Mouse (Mus musculus) adrenal gland, adult 2 months (tissue): Measurements from ENCODE around the gene Slfn9. TPM values are rescaled to one million over a fixed set of nuclear protein-coding genes. Genes with fewer than 3 reads are reported as not detected.
"Not testable (repeated sequence)": the region's sequence is repeated elsewhere in the genome, so short reads cannot be mapped to it uniquely, and the experiment has no call there.

Experiments
- DNase-seq: peaks from one replicate; pipeline ENCODE4 v3.0.0; 2021
- microRNA-seq, 2 experiments: library from miRNA; unstranded; fragments of <30 nt; microRNA quantifications; one replicate each; pipeline ENCODE4 v1.2.0; 2021
- polyA plus RNA-seq: library from polyadenylated mRNA; depleted of rRNA; stranded (reverse); fragments of >200 nt; gene quantifications from 2 replicates; pipeline ENCODE4 v1.2.3, GENCODE M21; 2012; rRNA removed
- total RNA-seq, 2 experiments: library from RNA; stranded (reverse); gene quantifications; 2 replicates each; pipeline ENCODE4 v1.2.3; 2021

The Slfn9 gene
- total and polyA plus RNA-seq, 3 experiments, result 0.91 to 7.5 (median 5.3) TPM

GRCm38 (mm10) chr11:82956925-82957324 is 34.7 kb downstream of the Slfn9 start:
- DNase-seq, result no peak

DNA sequence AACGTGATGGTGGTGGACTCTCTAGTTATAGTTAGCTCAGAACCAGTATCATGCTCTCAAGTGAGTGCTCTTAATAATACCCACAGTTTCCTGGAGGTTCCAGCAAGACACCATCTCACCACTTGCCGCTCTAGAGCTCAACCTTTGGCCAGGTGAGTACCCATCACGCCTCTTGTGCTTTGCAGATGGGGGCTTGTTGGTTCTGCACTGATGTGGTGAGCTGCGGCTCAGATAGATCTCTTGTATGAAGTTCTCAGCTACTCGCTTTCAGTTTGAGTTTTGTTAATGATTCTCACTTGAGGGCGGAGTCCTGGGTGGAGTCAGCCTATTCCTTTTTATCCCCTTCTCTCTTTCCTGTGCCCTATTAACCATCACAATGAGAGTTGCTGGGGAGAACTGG is 37.0 kb downstream of the Slfn9 start:
- DNase-seq, result no peak

DNA sequence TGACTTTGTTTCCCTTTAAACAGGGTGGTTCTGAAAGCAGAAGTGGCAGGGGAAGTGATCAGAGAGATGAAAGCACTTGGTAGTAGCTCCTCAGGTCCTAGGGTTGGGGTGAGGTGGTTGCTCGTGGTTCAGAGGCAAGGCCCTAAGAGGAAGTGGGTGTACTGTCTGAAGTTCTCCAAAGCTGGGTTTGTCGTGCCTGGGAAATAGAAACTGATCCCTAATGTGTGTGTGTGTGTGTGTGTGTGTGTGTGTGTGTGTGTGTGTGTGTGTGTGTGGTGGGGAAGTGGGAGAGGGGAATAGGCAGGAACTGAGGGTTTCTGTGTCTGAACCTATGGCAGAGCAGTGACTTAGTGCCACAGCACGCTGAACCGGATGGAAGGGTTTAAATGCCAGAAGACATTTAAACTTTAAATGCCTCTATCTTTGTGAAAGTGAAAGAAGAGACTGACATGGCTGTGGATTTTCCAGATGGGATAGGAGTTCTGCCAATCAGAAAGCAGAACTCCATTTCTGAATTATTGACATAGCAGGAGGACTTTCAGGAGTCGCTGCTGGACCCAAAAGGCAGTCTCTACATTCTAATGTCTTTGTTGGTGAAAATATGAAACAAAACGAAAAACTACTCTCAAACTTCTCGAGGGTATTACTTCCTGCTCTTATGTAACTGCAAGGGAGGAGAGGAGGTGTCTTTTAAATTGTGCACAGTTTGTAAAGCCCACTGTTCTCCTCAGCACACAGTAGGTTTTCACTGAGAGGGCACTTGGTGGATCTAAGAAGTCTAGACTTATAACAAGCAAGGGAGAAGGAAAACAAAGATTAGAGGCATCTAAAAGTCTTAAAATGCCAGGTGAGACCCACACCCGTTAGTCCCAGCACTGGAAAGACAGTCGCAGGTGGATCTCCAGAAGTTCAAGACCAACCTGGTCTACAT is 38.8 kb downstream of the Slfn9 start:
- no peak for DNase-seq

DNA sequence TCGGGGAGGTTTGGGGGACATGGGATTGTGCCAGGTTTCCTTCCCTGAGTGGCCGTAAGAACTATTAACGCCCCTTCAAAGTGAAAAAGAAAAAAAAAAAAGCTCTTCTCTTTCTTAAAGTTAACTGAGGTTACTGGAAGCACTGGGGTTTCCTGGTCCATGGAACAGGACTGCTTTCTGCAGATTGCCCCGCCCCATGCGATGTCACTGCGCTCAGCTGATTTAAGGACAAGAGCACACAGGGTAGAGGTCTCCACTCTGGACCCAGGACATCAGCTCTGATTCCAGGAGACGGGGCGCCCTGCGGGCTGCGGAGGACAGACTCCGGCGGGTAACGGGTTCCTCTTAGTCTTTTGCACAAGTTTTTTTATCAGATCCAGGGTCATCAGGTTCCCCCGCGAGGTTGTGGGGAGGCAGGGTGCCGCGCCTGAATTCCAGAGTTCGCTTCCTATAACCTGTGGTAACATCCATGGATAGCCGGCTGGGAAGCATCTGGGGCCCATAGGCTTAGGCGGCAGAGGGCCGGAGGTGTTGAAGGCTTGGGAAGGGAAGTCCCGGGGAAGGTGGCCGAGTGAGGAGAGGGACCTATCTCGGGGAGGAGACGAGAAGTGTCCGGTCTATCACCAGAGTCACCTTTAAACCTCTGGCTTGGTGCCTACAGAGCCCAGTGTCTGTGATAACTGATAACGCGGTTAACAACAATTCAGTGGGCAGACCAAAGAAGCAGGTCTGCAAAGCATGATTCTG is 39.6 kb downstream of the Slfn9 start:
- peak; percentile 66 for DNase-seq

DNA sequence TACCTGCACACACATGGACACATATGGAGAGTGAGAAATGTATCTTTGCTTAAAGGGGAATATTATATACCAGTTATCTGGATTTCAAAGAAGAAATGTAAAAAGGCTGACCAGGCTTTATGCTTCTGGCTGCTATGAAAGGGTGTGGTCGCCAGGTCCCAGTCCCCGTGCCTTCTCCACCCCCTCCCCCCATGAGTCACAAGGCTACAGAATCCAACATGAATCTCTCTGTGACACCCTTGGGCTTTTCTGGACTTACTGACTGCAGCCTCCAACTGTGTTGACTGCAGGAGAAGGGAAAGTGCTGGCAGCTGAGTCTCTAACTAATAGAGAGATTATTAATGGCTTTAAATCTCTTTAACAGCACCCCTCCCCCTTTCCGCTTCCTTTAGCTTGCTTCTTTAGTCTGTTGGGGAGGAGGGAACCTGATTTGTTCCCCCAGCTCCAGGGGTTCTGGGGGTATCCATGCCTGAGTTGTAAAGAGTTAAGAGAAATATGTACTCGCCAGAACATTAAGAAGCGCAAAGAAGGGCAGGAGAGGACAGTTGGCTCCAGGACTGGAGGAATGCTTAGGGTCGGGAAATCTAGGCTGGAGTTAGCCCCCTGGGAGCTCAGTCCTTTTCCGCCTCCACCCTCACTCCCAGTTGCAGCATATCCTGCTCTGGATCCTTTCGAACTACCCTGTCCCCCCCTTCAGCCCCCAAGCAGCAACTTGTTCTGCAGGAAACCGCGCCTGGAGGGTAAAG is 40.7 kb downstream of the Slfn9 start, which contains the start of gene Slfn5:
Slfn5 (plus strand) TSS at position 614 of the 746 bp plus-strand sequence.
- DNase-seq, result peak; percentile 48

DNA sequence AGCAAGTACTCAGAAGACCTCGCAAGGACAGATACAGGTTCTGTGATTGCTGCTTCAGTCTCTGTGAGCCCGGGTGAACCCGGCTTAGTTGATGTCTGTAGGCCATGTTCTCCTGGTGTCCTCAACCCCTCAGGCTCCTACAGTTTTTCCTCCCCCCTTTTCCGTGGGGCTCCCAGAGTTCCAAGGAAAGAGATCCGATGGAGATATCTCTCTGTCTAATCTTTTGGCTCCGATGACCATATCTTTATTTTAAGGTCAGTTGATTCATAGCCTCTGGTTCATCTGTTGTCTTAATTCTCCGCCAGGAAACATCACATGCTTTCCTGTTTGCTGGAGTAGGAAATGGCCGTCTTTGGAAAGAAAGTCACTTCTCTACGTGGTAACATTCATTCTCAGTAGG is 42.6 kb downstream of the Slfn9 start:
- DNase-seq, result no peak

- DNase-seq, result no peak
Observed at GRCm38 (mm10) chr11:82947457-82947856, 44.2 kb downstream of the Slfn9 start.

DNA sequence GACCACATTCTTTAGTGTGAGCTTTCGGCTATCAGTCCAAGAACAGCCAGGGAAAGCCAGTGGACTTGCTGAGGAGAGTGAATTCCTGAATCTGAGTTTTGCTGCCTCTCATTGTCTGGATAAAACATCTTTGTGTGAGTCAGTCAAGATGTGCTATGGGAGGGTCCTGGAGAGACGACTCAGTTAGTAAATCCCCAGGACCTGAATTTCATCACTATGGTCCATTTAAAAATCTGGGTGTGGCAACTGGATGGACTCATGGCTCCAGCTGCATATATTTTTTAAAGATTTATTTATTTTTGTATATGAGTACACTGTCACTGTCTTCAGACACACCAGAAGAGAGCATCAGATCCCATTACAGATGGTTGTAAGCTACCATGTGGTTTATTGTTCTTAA is 46.0 kb downstream of the Slfn9 start:
- DNase-seq, result no peak

DNA sequence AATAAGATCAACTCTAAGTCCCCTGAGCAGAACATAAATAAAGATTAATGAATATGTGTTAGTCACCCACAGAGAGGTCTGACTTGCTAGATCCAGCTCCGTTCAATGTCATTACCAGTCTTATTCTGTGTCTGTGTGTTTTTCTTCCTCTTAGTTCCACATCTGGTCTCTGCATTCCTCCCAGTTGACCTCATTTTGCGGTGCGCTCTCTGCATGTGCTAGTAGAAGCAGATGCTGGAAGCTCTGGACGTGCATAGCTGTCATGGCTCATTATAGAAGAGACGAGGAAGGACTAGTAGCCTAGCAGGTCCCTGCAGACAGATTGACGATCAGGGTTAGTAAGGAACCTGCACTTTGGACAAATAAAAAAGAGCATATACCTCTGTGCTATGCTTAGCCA is 48.3 kb downstream of the Slfn9 start:
- DNase-seq, result no peak

DNA sequence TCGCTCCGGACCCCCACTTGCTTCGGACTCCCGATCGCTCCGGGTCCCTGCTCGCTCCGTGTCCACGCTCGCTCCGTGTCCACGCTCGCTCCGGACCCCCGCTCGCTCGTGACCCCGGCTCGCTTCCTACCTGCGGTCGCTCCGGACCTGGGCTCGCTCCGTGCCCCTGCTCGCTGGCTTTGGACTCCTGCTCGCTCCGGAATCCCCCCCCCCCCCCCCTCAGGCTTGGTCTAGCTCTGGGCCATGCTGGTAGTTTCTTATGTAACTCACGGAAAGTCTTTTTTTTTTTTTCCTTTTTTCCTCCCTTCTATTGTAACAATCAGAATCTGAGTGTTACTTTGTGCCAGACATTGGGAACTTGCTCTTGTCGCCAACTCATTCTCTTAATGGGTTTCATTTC is 58.4 kb downstream of the Slfn9 start:
- no peak for DNase-seq

DNA sequence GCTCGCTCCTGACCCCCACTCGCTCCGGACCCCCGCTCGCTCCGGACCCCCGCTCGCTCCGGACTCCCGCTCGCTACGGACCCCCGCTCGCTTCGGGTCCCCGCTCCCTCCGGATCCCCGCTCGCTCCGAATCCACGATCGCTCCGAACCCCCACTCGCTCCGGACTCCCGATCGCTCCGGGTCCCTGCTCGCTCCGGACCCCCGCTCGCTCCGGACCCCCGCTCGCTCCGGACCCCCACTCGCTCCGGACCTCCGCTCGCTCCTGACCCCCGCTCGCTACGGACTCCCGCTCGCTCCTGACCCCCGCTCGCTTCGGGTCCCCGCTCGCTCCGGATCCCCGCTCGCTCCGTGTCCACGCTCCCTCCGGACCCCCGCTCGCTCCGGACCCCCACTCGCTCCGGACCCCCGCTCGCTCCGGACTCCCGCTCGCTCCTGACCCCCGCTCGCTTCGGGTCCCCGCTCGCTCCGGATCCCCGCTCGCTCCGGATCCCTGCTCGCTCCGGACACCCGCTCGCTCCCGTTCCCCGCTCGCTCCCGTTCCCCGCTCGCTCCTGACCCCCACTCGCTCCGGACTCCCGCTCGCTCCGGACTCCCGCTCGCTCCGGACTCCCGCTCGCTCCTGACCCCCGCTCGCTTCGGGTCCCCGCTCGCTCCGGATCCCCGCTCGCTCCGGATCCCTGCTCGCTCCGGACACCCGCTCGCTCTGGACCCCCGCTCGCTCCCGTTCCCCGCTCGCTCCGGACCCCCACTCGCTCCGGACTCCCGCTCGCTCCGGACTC is 59.8 kb downstream of the Slfn9 start:
- DNase-seq, result not testable (repeated sequence)

- not testable (repeated sequence) for DNase-seq
Observed at GRCm38 (mm10) chr11:82931161-82931560, 60.5 kb downstream of the Slfn9 start.

- not testable (repeated sequence) for DNase-seq
Observed at GRCm38 (mm10) chr11:82930391-82930955, 61.2 kb downstream of the Slfn9 start.

- DNase-seq, result no peak
Observed at GRCm38 (mm10) chr11:82929633-82929950, 62.0 kb downstream of the Slfn9 start.

GRCm38 (mm10) chr11:82928897-82929632 is 62.6 kb downstream of the Slfn9 start:
- no peak for DNase-seq

Small RNA genes lying within 50 kb of the gene (microRNA-seq; reads per million reads assigned to microRNA genes)
- gene Gm27598 (0 reads per million in 2 experiments), gene Mir7679 (0 reads per million in 2 experiments)

Other genes with a start within 250 kb of the Slfn9 start
- gene Cct6b, start 227.5 kb downstream of the Slfn9 start, total RNA-seq, result under 1 TPM; 0.46 to 0.83 TPM
- gene Cct6b, start 227.5 kb downstream of the Slfn9 start, polyA plus RNA-seq, result 0.08 TPM in 1 of 2 replicates, not detected in the other
- 10 to 100 TPM; 18.0 to 21.9 TPM for gene Zfp830, start 227.5 kb downstream of the Slfn9 start, total RNA-seq
- gene Zfp830, start 227.5 kb downstream of the Slfn9 start, polyA plus RNA-seq, result 1.7 and 3.6 TPM in 2 replicates
- gene Lig3, start 210.7 kb downstream of the Slfn9 start, total RNA-seq, result 10 to 100 TPM; 19.2 to 27.5 TPM
- gene Lig3, start 210.7 kb downstream of the Slfn9 start, polyA plus RNA-seq, result 8.1 and 10.7 TPM in 2 replicates
- gene Rffl, start 120.6 kb downstream of the Slfn9 start, total RNA-seq, result 10 to 100 TPM in 1 of 2 experiments, 1 to 10 TPM in 1; 5.3 to 10.6 TPM
- 6.5 and 7.4 TPM in 2 replicates for gene Rffl, start 120.6 kb downstream of the Slfn9 start, polyA plus RNA-seq
- gene Rad51d, start 101.2 kb downstream of the Slfn9 start, total RNA-seq, result 10 to 100 TPM in 1 of 2 experiments, 1 to 10 TPM in 1; 9.3 to 16.7 TPM
- 8.8 and 9.4 TPM in 2 replicates for gene Rad51d, start 101.2 kb downstream of the Slfn9 start, polyA plus RNA-seq
- under 1 TPM in 1 of 2 experiments, not detected in 1; 0.24 TPM for gene Fndc8, start 99.7 kb downstream of the Slfn9 start, total RNA-seq
- gene Fndc8, start 99.7 kb downstream of the Slfn9 start, polyA plus RNA-seq, result 0.24 and 0.44 TPM in 2 replicates
- gene Nle1, start 83.4 kb downstream of the Slfn9 start, total RNA-seq, result 10 to 100 TPM; 16.6 to 17.0 TPM
- 33.1 and 34.4 TPM in 2 replicates for gene Nle1, start 83.4 kb downstream of the Slfn9 start, polyA plus RNA-seq
- gene Unc45b, start 81.3 kb downstream of the Slfn9 start, total RNA-seq, result 10 to 100 TPM in 1 of 2 experiments, 1 to 10 TPM in 1; 5.2 to 14.3 TPM
- gene Unc45b, start 81.3 kb downstream of the Slfn9 start, polyA plus RNA-seq, result 4.6 and 5.7 TPM in 2 replicates
- gene Slfn5, start 40.5 kb downstream of the Slfn9 start, total RNA-seq, result 10 to 100 TPM; 28.3 to 32.7 TPM
- gene Slfn5, start 40.5 kb downstream of the Slfn9 start, polyA plus RNA-seq, result 2.2 and 2.3 TPM in 2 replicates
- gene Slfn8, start 29.0 kb upstream of the Slfn9 start, total RNA-seq, result 1 to 10 TPM; 1.6 to 1.7 TPM
- 0.48 and 0.77 TPM in 2 replicates for gene Slfn8, start 29.0 kb upstream of the Slfn9 start, polyA plus RNA-seq
- gene Slfn2, start 73.3 kb upstream of the Slfn9 start, total RNA-seq, result 1 to 10 TPM; 4.5 to 4.9 TPM
- 0.99 and 1.2 TPM in 2 replicates for gene Slfn2, start 73.3 kb upstream of the Slfn9 start, polyA plus RNA-seq
- under 1 TPM; 0.14 to 0.40 TPM for gene Slfn1, start 125.0 kb upstream of the Slfn9 start, total RNA-seq
- 0.15 and 0.22 TPM in 2 replicates for gene Slfn1, start 125.0 kb upstream of the Slfn9 start, polyA plus RNA-seq
- gene Slfn4, start 183.4 kb upstream of the Slfn9 start, total RNA-seq, result under 1 TPM; 0.17 to 0.23 TPM
- 0.06 TPM in 1 of 2 replicates, not detected in the other for gene Slfn4, start 183.4 kb upstream of the Slfn9 start, polyA plus RNA-seq
- 1 to 10 TPM; 2.7 to 2.8 TPM for gene Slfn3, start 199.5 kb upstream of the Slfn9 start, total RNA-seq
- gene Slfn3, start 199.5 kb upstream of the Slfn9 start, polyA plus RNA-seq, result 0.03 and 0.21 TPM in 2 replicates